Mouse (Mus musculus) B cell, adult 62 days (primary cell): ENCODE data around the gene Gal3st4. TPM values are rescaled to one million over a fixed set of nuclear protein-coding genes. Genes with fewer than 3 reads are reported as not detected.

Experiments
- total RNA-seq: library from RNA; stranded (reverse); gene quantifications from 4 replicates; pipeline ENCODE4 v1.2.4, GENCODE M21; 2023

Gal3st4 gene
- not detected in 4 replicates for total RNA-seq

DNA sequence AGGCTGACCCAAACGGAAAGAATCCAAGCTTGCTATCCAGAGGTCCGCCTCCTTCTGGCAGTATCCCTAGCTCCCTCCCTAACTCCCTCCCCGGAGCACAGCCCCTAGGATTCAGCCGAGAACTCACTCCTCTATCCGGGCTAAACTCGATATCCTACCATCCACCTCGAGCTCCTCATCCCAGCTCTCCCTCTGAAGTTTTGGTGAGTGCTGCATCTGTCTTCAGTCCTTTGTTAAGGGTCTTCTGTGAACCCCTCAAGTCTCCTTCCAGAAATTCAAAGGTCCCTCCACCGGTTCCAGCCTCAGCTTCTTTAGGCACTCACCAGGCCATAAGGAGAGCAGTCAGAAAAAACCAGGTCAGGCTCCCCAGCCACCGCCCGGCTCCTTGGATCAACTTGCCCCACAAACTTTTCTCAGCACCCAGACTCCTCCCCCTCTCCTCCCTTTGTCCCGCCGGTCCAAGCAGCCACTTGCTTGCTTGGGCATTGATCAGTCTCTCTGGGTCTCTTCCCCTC lies at the start of gene Gal3st4:
Gal3st4 (minus strand) TSS at position 432 of the 515 bp plus-strand sequence.

DNA sequence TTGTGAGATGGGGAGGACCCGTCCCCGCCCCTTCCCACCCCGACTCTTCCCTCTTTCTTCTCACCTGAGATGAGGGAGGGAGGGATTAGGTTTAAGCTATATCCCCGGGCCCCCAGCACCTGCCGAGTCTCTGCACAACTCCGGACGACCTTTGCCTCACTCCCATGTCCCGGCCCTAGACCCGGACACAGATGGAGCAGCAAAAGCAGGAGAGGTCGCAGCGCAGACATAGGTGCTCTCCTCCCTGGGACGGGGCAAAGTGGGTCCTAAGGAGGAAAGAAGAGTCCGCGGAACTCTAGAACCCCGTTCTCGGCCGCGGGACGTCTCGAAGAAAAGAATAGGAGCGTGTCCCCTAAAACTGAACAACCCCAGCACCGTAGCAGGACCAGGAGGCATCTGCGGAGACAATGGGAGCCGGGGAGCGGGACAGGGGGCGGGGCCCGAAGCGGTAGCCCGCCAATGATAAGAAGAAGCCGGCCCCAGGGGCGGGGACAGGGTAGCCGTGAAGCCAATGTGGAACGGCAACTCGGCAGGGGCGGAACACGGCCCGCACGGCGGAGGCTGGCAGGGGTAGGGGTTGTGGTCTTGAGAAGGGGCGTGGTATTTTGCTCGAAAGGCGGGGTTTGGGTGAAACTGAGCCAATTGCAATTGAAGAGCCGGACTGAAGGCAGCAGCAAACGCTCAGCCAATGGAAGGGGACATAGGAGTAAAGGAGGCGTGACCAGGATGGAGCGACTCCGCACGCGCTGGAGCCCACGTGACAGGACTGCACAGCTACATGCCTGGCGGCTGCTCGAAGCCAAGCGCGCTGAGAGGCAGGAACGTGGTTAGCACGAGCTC lies 7.2 kb upstream of the Gal3st4 start, which contains the start of the genes Gm43720, Gpc2 and Stag3:
Gm43720 (minus strand) TSS at position 374 of the 840 bp plus-strand sequence.
Gpc2 (minus strand) TSS at position 421 of the 840 bp plus-strand sequence.
Stag3 (plus strand) TSS at position 656 of the 840 bp plus-strand sequence.

DNA sequence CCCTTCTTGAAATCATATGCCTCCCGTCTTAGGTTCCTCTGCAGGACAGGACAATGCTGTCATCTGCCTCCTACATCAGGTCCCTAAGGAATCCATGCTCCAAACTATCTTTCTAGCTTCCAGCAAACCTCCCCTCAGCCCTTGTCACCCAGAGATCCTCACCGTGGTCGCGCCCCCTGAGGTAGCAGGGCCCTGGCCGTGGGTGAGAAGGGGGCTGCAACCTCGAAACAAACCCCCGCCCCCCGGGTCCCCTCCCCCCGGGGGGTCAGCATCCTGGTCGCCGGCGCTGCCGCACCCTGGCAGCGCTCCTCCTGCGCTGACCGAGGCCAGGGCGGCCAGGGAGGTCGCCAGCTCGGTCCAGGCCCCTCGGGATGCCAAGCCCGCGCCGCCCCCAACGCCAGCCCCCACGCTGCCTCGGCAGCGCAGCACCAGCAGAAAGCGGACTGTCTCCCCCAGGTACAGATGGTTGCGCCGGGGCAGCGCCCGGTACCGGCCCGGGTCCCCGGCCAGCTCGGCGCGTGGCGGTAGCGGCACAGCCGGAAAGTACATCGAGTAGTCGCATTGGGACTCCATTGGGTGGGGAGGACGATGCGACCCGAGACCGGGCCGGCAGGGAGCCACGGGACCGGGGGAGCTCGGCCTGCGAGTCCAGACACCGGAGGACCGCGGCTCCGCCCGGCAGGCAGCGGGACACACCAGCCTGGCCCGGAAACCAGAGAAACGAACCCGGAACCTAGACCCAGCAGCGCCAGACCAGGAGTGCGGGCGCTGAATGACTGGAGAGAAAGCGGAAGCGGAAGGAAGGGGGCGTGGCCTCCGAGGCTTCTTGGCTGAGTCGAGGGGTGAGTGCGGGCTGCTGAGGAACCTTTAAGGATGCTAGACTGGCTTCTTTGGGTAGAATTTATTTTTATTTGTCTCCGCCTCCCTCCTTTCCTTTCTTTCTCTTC lies 9.1 kb downstream of the Gal3st4 start, which contains the start of gene BC037034:
BC037034 (minus strand) TSS at position 774 of the 947 bp plus-strand sequence.

DNA sequence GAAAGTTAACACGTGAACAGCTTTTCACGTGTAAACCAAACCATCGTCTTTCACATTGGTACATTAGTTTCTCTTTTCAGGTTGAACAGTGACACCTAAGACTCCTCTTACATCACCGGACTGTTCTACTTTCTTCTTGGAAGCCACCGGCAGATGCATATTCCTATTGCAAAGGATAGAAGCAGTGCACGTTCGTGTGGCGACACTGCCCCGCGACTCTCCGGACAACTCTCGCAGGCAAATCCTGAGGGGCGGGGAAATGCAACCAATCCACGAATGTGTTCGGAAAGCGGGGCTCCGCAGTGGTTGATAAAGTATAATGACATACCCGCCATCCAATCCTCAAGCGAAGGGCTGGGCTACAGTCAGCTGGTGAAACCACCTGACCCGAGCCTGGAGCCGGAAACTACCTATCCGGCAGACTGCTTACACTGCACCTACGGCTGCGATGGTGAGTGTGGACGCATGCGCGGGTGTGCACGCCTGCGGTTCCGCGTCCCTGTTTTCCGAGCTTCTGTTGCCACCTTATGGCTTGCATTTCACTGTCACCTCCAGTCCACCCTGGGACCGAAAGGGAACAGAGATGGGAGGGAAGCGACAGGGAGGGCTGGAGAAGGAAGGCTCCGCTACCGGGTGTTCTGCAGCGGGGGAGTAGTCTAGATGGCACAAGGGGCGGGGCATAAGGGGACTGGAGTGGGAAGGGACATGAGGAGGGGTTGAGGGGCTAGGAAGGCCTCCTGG lies 17.1 kb downstream of the Gal3st4 start, which contains the start of gene Lamtor4:
Lamtor4 (plus strand) TSS at position 130 of the 741 bp plus-strand sequence.

DNA sequence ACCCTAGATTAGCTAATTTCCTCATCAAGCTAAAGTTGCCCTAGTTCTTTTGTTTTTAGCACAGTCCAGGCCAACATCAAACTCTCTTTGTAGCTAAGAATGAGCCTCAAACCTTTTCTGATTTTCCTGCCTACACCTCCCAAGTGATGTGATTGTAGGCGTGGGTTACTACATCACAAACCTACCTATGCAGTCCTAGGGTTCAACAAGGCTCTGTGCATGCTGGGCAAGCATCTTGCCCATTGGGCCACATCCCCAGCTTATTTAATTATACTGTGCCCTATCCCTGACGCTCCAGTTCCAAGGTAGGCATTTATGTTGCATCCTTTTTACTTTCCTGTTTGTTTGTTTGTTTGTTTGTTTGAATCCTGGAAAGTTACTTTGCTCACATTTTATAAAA lies 46.9 kb downstream of the Gal3st4 start, which contains the start of gene Nxpe5:
Nxpe5 (plus strand) TSS at position 199 of the 400 bp plus-strand sequence.

Other genes with a start within 250 kb of the Gal3st4 start
- gene Smok3c, start 219.6 kb downstream of the Gal3st4 start, total RNA-seq, result not detected in 4 replicates
- gene Zkscan1, start 187.8 kb downstream of the Gal3st4 start, total RNA-seq, result 16.7 to 18.6 TPM (median 17.1 TPM) in 4 replicates
- 7.5 to 14.3 TPM (median 10.9 TPM) in 4 replicates for gene Zscan21, start 155.9 kb downstream of the Gal3st4 start, total RNA-seq
- gene Zfp113, start 117.1 kb downstream of the Gal3st4 start, total RNA-seq, result 8.3 to 11.6 TPM (median 9.5 TPM) in 4 replicates
- gene Cops6, start 111.8 kb downstream of the Gal3st4 start, total RNA-seq, result 48.8 to 54.2 TPM (median 50.0 TPM) in 4 replicates
- gene Ap4m1, start 100.8 kb downstream of the Gal3st4 start, total RNA-seq, result 33.4 to 38.4 TPM (median 35.6 TPM) in 4 replicates
- 50.1 to 67.0 TPM (median 54.9 TPM) in 4 replicates for gene Mcm7, start 100.4 kb downstream of the Gal3st4 start, total RNA-seq
- gene Taf6, start 85.4 kb downstream of the Gal3st4 start, total RNA-seq, result 27.6 to 29.1 TPM (median 28.3 TPM) in 4 replicates
- gene Cnpy4, start 85.4 kb downstream of the Gal3st4 start, total RNA-seq, result 14.6 to 16.4 TPM (median 15.4 TPM) in 4 replicates
- gene Mblac1, start 78.5 kb downstream of the Gal3st4 start, total RNA-seq, result 0.91 to 1.6 TPM (median 1.3 TPM) in 4 replicates
- not detected in 4 replicates for gene Nxpe5, start 46.9 kb downstream of the Gal3st4 start, total RNA-seq
- 30.0 to 42.9 TPM (median 38.4 TPM) in 4 replicates for gene Lamtor4, start 17.4 kb downstream of the Gal3st4 start, total RNA-seq
- 47.3 to 60.1 TPM (median 49.0 TPM) in 4 replicates for gene BC037034, start 8.8 kb downstream of the Gal3st4 start, total RNA-seq
- gene Gm43720, start 7.1 kb upstream of the Gal3st4 start, total RNA-seq, result not detected in 4 replicates
- 2.0 to 3.0 TPM (median 2.0 TPM) in 4 replicates for gene Gpc2, start 7.2 kb upstream of the Gal3st4 start, total RNA-seq
- gene Stag3, start 7.4 kb upstream of the Gal3st4 start, total RNA-seq, result 0.12 TPM in 1 of 4 replicates, not detected in the others
- 0.53 TPM in 1 of 4 replicates, not detected in the others for gene Pvrig, start 69.1 kb upstream of the Gal3st4 start, total RNA-seq
- gene Zfp157, start 168.6 kb upstream of the Gal3st4 start, total RNA-seq, result 19.0 to 21.8 TPM (median 20.3 TPM) in 4 replicates